Mouse (Mus musculus): ENCODE measurements around the gene B9d2. TPM values are rescaled to one million over a fixed set of nuclear protein-coding genes. Genes with fewer than 3 reads are reported as not detected.

Gene B9d2
- total RNA-seq (2017): 41.0 and 54.8 TPM in 2 replicates

DNA sequence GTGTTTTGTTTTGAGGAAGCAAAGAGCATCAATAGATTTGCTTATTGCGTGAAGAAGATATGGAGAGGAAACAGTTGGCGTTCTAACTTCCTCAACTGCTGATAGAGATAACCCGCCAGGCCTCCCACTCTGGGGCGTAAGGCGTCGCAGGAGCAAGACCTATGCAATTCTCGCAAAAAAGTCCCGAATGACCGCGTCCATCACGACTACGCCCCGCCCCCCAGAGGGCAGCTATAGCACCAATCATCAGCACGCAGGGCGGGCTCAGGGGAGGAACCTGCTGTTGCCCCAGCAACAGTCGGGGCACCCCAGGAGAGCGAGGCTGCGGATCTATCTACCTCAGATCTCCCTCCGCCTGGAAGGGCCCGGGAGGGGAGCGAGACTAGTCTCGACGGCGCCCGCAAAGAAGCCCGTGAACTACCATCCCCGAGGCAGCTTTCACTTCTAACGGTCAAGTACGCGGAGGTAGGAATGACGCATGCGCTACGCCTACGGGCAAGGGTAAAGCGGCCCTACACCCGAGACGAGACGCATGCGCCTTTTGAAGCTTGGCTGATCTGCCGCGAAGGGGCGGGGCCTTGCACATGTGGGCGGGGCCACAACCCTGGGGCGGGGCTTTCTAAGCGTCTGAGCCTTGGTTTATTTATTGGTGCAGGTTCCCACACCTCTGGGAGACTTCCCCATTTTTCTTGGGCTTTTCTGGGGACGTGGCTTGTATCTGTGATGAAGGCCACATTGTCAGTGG, at the start of gene B9d2:
Gene B9d2, plus strand, starts transcription at position 267 of the 745 bp plus-strand sequence.
- ATAC-seq (ENCODE audit: extremely low read depth, insufficient number of reproducible peaks, low FRiP score, poor library complexity, severe bottlenecking): peak; percentile 79

DNA sequence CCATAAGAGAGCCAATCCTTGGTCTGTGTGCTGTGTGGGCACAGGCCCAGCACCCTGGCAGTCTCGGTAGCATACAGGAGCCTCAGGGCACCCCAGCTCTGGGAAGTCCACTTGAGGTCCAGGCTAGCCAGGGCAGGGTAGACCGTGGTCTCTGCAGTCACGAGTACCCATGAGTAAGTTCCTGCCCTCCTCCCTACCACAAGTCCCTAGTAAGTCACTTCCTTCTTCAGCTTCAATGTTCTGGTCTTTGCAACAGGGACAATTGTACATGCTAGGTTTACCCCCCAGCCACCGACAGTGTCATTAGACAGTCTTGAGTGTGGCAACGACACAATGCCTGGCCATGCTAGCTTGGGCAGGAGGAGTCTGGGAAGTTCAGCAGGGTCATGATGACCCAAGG, 47.9 kb upstream of the B9d2 start:
- ATAC-seq (ENCODE audit: extremely low read depth, insufficient number of reproducible peaks, low FRiP score, poor library complexity, severe bottlenecking): peak; percentile 27

DNA sequence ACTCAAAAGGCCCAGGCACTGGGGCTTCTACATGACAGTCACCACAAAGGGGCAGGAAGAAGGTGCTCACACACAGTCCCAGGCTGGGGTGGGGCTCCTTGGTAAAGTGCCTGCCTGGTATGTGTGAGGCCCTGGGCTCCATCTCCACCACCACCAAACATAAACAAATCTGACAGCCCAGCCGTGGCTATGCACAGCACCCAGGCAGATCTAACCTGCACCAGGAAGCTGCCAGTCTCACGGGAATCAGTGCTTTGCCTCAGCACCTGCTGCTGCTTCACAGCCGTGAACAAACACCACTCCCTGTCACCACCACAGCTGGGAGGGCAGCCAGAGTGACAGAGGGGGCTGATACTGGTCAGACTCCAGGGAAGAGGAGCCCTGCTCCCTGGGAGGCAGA, 44.2 kb upstream of the B9d2 start:
- peak; percentile 77 for ATAC-seq (ENCODE audit: extremely low read depth, insufficient number of reproducible peaks, low FRiP score, poor library complexity, severe bottlenecking)

DNA sequence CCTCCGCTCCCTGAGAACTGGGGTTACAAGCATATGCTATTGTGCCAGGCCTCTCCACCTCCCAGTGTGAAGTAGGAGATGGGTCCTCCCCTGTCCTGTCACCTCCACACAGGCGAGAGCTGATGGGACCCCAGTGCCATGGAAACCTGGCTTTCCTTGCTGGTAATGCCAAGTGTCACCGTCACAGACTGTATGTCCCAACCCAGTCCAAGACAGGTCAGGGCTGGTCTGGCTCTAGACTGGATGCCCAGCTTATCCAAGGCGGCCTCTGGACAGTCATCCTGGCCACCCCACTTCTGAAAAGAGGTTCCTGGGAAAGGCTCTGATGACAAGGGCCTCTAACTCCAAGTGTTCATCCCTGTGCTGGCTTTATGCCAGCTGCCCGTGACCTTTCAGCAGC, 43.5 kb upstream of the B9d2 start:
- no peak for ATAC-seq (ENCODE audit: extremely low read depth, insufficient number of reproducible peaks, low FRiP score, poor library complexity, severe bottlenecking)

DNA sequence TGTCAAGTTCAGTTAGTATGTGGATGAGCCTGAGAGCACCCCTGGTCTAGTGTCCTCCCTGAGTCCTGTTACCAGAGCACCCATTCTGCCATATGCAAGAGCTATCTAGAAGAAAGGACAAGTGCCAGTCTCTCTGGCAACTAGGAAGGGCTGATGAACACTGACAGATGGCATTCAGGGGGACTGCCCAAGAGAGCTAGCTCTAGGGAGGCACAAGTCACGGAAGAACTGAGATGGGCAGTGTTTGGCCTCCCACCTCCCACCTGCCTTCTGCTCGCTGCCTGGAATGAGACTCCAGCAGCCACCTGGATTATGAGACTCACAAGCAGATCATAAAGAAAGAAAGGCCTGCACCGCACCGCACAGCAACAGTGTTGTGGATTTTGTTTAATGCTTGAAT, 40.8 kb upstream of the B9d2 start:
- no peak for ATAC-seq (ENCODE audit: extremely low read depth, insufficient number of reproducible peaks, low FRiP score, poor library complexity, severe bottlenecking)

DNA sequence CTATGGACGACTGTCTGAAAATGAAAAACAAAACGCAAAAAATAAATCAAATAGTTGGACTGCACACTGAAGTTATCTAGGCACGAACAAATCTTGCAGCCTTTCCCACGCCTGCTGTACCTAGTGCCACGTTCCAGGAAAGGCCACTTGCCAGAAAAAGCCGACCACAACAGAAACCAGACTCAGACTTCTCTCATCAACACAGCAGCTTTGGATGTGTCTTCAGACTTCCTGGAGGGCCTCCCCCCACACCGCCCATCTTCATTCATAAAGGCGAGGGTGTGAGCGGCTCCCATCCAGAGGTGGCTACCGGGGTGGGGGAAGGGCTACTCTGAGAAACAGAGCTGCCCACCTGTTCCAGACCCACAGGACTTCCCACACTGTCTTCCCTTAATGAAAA, 36.4 kb upstream of the B9d2 start:
- no peak for ATAC-seq (ENCODE audit: extremely low read depth, insufficient number of reproducible peaks, low FRiP score, poor library complexity, severe bottlenecking)

DNA sequence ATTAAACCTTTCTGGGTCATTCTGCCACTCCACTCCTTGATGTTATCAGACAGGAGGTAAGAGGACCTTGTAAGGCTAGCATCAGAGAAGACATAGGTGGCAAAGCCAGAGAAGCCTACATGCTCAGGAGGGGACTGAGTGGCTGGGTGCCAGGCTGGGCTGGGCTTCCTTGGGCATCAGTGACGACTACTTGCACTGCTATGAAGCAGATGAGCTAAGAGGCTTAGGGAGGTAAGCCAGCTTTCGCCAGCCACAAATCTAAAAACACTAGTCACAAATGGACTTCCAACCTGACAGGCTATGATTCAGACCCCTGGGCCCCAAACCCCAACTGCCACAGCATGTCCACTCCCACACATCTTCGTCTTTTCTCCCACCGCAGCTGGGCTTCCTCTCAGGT, 35.9 kb upstream of the B9d2 start:
- ATAC-seq (ENCODE audit: extremely low read depth, insufficient number of reproducible peaks, low FRiP score, poor library complexity, severe bottlenecking): no peak

DNA sequence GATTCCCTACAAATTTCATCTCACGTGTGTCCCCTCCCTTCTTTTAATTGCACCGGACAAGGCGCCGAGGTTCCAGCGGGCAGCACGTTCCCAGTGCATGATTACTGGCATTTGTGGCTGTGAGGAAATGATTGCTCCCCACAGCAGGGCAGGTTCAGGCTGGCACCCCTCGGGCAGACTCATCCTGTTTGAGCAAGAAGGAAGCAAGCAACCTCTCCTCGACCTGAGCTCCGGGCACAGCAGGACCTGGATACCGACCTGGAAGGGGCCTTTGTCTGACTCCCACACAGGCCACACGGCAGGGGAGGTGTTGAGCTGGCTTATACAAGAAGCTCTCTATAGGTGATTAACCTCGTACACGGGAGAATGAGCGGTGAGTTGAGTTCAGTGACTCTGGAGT, 35.5 kb upstream of the B9d2 start:
- no peak for ATAC-seq (ENCODE audit: extremely low read depth, insufficient number of reproducible peaks, low FRiP score, poor library complexity, severe bottlenecking)

DNA sequence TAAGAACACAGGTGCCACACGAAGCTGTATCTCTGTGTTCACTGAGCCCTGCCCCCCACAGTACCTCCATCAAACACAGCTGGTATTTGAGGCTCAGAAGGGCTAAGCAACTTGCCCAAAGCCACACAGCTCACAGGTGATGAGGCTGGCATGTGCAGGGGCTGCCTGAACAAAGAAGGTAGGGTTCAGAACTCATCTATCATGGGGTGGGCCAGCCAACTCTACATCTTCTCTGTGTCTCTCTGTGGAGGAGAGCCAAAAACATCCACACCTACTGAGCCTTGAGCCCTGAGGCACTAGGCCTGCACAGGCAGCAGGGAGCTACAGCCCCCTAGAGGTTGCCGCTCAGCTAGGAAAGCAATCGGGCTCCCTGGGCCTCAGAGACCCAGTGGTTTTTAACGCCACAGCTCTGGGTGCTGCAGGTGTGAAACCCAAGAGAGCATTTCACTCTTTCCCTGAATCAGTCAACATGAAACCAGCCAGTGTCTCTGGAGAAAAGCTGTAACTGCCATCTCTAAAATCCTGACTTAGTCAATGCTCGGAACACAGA, 32.9 kb upstream of the B9d2 start:
- peak; percentile 58 for ATAC-seq (ENCODE audit: extremely low read depth, insufficient number of reproducible peaks, low FRiP score, poor library complexity, severe bottlenecking)

DNA sequence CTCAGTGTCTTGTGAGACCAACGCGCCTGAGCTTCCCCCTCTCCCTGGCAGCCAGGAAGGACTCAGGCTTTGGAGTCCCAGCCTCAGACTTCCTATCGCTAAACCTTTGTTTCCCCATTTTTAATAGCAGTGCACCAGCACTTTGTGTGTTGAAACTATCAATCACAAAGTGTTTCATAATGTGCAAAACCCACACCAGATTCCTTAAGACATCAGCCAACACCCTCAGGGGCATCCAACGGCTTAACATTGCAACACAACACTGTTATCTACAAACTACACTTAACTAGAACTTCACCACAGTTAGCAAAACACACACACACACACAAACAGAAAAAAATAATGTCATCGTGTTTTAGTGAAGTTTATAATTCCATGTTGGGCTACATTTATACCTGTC, 30.7 kb upstream of the B9d2 start:
- no peak for ATAC-seq (ENCODE audit: extremely low read depth, insufficient number of reproducible peaks, low FRiP score, poor library complexity, severe bottlenecking)

DNA sequence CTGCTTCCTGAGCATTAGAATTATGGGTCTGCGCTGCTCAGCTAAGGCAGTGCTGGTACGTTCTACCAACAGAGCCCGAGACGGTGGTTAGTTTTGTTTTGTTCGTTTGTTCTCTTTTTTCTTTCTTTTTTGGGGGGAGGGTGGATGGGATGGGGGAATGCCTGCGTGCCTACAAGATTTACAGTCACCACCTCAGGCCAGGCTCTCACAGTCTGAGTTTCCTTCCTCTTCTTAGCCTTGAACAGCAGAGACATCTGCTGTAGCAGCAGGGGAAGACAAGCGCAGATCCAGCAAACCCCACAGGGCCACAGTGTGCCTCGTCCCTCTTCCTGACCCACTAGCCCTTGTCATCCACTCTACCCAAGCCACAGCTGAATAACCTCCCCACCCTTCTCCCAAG, 29.3 kb upstream of the B9d2 start:
- peak; percentile 77 for ATAC-seq (ENCODE audit: extremely low read depth, insufficient number of reproducible peaks, low FRiP score, poor library complexity, severe bottlenecking)

DNA sequence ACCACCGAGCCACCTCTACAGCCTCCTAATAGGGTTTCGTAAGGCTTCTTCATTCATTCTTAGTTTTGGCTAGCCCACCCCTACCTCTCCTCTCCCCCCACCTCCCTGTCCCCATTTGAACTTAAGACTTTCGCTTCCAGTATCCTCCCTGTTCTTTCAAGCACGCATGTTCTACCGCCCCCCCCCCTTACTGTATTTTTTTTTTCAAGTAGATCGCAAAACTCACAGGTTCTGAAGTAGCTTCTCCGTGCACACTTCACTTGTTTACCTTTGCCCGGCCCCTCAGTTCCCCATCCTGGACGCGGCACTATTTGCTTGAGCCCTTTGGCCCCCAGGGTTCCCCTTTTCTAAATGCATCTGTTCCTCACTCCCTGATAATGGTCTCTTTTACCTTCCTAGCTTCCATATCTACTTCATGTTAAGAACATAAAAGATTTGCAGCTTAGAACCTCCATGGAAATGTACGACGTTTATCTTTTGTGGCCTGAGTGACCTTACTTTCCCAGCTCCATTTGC, 28.3 kb upstream of the B9d2 start:
- no peak for ATAC-seq (ENCODE audit: extremely low read depth, insufficient number of reproducible peaks, low FRiP score, poor library complexity, severe bottlenecking)

DNA sequence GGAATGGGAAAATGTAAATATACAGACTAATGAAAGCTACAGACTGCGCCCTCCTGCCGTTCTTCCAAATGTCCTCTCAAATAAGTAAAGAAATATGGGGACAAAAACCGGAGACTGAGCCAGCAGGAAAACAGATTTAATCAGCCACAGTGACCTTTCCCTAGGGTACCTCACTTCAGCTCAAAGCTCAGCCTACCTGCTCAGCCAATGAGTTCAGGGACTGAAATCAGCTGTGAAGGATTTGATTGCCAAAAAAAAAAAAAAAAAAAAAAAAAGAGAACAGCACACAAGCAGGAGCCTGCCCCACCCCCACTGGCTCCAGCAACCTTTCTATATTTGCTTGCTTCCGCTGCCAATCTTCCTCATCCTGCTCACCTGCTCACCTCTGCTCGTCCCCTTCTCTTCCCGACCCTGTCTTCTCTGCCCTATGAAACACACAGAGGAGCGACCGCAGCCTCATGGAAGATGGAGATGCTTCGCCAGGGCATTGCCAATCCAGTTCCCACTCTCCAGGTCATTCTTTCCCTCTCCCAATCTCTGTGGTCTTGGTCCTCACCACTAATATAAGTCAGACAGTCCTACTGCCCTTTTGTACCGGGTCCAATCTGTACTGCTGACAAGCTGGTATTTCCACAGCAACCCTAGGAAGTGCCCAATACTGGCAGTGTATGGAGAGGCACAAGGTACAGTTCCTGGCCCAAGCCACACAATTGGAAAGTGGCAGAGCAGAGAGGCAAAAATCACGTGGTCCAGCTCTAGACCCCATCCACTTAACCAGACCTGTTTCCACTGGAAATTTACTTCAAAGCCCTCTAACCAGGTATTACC, 24.8 kb upstream of the B9d2 start:
- ATAC-seq (ENCODE audit: extremely low read depth, insufficient number of reproducible peaks, low FRiP score, poor library complexity, severe bottlenecking): no peak

DNA sequence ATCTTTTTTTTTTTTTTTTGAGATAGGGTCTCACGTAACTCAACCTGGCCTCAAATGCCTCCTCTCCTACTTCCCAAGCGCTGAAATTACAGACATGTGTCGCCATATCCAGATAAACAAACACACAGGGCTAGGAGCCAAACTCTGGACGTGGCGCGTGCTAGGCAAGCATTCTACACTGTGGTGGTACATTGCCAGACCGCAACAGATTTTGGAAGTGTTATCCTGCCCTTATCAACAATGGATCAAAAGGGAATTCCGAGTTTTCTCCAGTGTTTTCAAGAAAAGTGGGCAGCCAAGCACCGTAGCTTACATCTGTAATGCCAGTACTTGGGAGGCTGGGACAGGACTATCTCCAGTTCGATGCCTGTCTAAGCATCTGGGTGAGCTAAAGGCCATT, 22.8 kb upstream of the B9d2 start:
- ATAC-seq (ENCODE audit: extremely low read depth, insufficient number of reproducible peaks, low FRiP score, poor library complexity, severe bottlenecking): no peak

DNA sequence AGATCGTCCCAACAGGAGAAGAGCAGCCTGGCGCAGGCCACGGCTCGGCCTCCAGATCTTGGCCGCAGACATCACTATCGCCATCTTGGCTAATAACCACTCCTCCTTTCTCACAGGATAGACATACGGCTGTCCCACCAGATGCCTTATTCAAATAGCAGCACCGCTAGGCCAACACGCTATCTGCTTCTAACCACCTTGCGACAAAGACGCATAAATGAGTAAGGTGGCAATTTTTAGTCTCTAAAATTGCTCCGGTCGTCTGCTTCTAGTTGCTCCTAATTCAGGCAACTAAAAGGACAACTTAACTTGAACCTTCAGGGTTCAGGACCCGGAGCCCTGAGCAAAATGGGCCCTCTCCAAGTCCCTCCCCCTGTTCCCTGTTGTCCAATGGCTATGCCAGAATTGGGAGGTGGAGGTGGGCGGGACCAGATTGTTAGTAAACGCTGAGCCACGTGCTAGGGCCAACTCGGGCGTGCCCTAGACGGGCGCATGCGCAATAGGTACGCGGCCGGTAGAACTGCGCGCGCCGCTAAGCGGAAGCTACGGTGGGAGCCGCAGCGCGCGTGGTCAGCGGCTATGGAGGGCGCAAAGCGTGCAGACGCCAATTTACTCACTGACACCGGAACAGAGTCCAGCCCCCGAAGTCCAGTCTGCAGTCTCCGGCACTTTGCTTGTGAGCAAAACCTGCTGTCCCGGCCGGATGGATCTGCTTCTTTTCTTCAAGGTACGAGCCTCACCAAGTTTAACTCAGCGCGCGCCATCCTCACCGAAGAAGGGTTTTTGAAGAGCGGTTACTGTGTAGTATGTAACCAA, 21.7 kb upstream of the B9d2 start, which contains the start of the genes Bckdha and Exosc5:
Gene Bckdha, minus strand, starts transcription at position 325 of the 816 bp plus-strand sequence.
Gene Exosc5, plus strand, starts transcription at position 508 of the 816 bp plus-strand sequence.
- peak; percentile 97 for ATAC-seq (ENCODE audit: extremely low read depth, insufficient number of reproducible peaks, low FRiP score, poor library complexity, severe bottlenecking)

DNA sequence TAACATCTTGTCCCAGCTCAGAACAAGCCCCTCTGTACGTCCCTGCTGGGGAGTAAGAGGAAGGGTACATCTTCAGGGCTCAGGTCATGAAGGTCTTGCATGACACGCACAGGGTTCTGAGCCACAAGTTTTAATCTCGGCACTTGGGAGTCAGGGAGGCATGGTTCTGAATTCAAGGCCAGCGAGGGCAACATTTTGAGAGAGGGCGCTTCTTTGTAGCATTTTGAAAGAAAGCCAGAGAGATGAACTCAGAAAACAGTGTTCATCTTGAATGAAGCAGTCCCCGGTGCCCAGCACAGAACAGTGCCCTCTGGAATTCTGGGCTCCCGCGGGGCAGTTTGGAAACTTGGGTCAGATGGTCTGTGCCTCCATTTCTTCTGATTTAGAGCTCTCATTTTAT, 14.2 kb upstream of the B9d2 start:
- ATAC-seq (ENCODE audit: extremely low read depth, insufficient number of reproducible peaks, low FRiP score, poor library complexity, severe bottlenecking): no peak

DNA sequence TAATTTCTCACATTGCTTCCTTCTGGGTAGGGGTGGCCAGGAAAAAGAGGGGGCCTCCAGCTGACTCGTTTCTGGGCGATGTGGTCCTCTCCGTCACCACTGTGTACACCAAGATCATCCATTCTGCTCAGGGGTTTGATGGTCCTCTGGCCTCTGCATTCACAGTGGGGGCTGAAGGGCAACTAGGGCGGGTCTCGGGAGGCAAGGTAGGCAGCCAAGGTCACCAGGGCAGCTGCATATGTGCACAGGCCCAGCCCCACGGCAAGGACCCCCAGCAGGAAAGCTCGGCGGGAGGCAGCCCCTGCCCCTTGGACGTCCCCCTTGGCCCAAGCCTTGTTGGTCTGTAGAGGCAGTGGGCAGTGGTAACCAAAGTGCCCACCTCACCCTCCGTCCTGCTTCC, 11.4 kb upstream of the B9d2 start:
- ATAC-seq (ENCODE audit: extremely low read depth, insufficient number of reproducible peaks, low FRiP score, poor library complexity, severe bottlenecking): no peak

DNA sequence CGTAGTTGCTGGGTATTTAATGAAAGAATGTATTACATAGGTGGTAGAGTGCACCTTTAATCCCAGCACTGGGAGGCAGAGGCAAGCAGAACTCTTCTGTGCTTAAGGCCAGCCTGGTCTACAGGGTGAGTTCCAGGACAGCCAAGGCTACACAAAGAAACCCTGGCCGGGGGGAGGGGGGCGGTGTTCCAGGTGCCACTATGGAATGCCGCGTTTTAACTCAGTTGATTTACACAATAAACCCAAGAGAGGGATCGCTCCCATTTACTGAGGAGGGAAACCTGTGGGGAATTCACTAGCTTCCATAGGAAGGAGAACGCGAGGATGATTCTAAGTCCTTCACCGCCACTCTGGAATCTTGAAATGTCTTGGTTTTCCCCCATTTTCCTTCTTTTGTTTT, 10.9 kb upstream of the B9d2 start:
- ATAC-seq (ENCODE audit: extremely low read depth, insufficient number of reproducible peaks, low FRiP score, poor library complexity, severe bottlenecking): no peak

DNA sequence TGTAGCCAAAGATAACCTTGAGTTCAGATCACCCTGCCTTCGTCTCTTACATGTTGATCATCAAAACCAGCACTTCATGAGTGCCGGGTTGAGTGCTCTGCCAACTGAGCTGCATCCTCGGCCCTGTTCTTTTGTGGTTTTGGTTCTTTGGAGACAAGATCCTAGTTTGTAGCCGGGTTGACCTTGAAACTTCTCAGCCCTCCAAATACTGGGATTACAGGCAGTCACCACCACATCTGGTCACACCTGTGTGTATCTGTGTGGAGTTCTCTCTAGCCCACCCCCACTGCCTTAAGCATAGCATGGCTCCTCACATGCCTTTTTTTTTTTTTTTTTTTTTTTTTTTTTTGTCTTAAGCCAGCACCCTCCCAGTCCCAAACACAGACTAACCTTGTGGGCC, 10.5 kb upstream of the B9d2 start:
- ATAC-seq (ENCODE audit: extremely low read depth, insufficient number of reproducible peaks, low FRiP score, poor library complexity, severe bottlenecking): no peak
